Mouse (Mus musculus) liver, adult 2 months (tissue): Measurements from ENCODE around the gene Sart3. TPM values are rescaled to one million over a fixed set of nuclear protein-coding genes. Genes with fewer than 3 reads are reported as not detected.
A peak's percentile ranks its signal among the peaks of the same experiment; 100 is the strongest.

Experiments
- DNase-seq: peaks from one replicate; pipeline ENCODE4 v3.0.0-alpha.2; 2011; ENCODE audit warnings: low read depth, low spot score; ENCODE audit errors: extremely low read depth
- H3K27ac ChIP-seq: fragments of 200-500 bp; replicated peaks from 2 replicates; pipeline ENCODE4 v1.5.1; 2012; ENCODE audit warnings: low read depth, mild to moderate bottlenecking, control low read depth, inconsistent platforms, low read length; ENCODE audit not compliant: insufficient read depth
- H3K27me3 ChIP-seq: fragments of 200-500 bp; 2 replicates; pipeline ENCODE4 v1.6.1; 2012; ENCODE audit warnings: mild to moderate bottlenecking, moderate library complexity, low read length, inconsistent platforms; ENCODE audit not compliant: control insufficient read depth, insufficient read depth
- H3K36me3 ChIP-seq: fragments of 200-500 bp; 2 replicates; pipeline ENCODE4 v1.6.1; 2012; ENCODE audit warnings: low read length, inconsistent platforms; ENCODE audit not compliant: control insufficient read depth, insufficient read depth
- H3K4me1 ChIP-seq: fragments of 200-500 bp; 2 replicates; pipeline ENCODE4 v1.6.1; 2011; ENCODE audit warnings: low read length; ENCODE audit not compliant: control insufficient read depth, insufficient read depth
- H3K4me3 ChIP-seq: fragments of 200-500 bp; 2 replicates; pipeline ENCODE4 v1.5.1; 2011; ENCODE audit warnings: low read depth, mild to moderate bottlenecking, control low read depth, low read length, moderate library complexity; ENCODE audit not compliant: insufficient read depth
- H3K79me2 ChIP-seq: fragments of 200-500 bp; 2 replicates; pipeline ENCODE4 v1.6.1; 2012; ENCODE audit warnings: inconsistent platforms, mild to moderate bottlenecking, low read length, moderate library complexity; ENCODE audit not compliant: control insufficient read depth, insufficient read depth
- H3K9ac ChIP-seq: fragments of 200-500 bp; 2 replicates; pipeline ENCODE4 v1.6.1; 2012; ENCODE audit warnings: low read depth, mild to moderate bottlenecking, control low read depth, inconsistent platforms, low read length
- CTCF ChIP-seq: fragments of 200-500 bp; IDR thresholded peaks from 2 replicates; pipeline ENCODE4 v1.5.1; 2011; ENCODE audit warnings: low read depth, low read length, control low read depth
- POLR2A ChIP-seq: fragments of 200-500 bp; IDR thresholded peaks from 2 replicates; pipeline ENCODE4 v1.6.1; 2011; ENCODE audit warnings: low read length, control low read depth; ENCODE audit not compliant: insufficient read depth; ENCODE audit errors: extremely low read depth
- WGBS: fragments of 180-500 bp; shearing (Covaris S2); methylation state at CpG from one replicate; pipeline ENCODE4 v1.1.7; 2018; 5-methylcytosine and 5-hydroxymethylcytosine counted together
- polyA plus RNA-seq: library from polyadenylated mRNA; depleted of rRNA; stranded (reverse); fragments of >200 nt; gene quantifications from 2 replicates; pipeline ENCODE4 v1.2.3, GENCODE M21; 2012
- total RNA-seq: library from RNA; depleted of rRNA; stranded (reverse); fragments of >200 nt; gene quantifications from 2 replicates; pipeline ENCODE4 v1.2.3, GENCODE M21; 2014

Gene Sart3
- total and polyA plus RNA-seq, 2 experiments = 6.0 to 9.0 TPM

GRCm38 (mm10) chr5:113775585-113775984 is 3.3 kb upstream of the Sart3 start:
- peaks cover 7% of the 10 kb centered on the region for H3K79me2 ChIP-seq
- no peak overlapping the region for H3K27ac ChIP-seq
- 94% methylated on average over 10 of the region's 10 CpGs for WGBS
- H3K27me3 ChIP-seq = no peaks in the 10 kb centered on the region
- H3K9ac ChIP-seq = no peak overlapping the region
- no peak overlapping the region for H3K4me3 ChIP-seq
- H3K36me3 ChIP-seq = peaks cover 17% of the 10 kb centered on the region; the same call in 1 of the 2 replicates
- H3K4me1 ChIP-seq = no peaks in the 10 kb centered on the region
- no peak for DNase-seq
- no peak for TF ChIP-seq CTCF
- no peak for TF ChIP-seq POLR2A

GRCm38 (mm10) chr5:113773664-113774063 is 1.4 kb upstream of the Sart3 start:
- DNase-seq = peak; percentile 62
- Histone ChIP-seq H3K79me2 (peaks cover 22% of the 10 kb centered on the region), H3K4me1 (no peaks in the 10 kb centered on the region), H3K4me3 (peak overlapping the region; percentile 92), H3K36me3 (peaks cover 17% of the 10 kb centered on the region; the same call in 1 of the 2 replicates), H3K27me3 (no peaks in the 10 kb centered on the region), H3K9ac (no peak overlapping the region), H3K27ac (no peak overlapping the region; the same call in 1 of the 2 replicates)
- 0% methylated on average over 7 of the region's 7 CpGs for WGBS
- TF ChIP-seq CTCF = peak; percentile 97
- no peak for TF ChIP-seq POLR2A

GRCm38 (mm10) chr5:113772905-113773519 is 702 bp upstream of the Sart3 start:
- TF ChIP-seq CTCF (no peak), POLR2A (no peak)
- Histone ChIP-seq H3K27me3 (no peaks in the 10 kb centered on the region), H3K79me2 (peaks cover 26% of the 10 kb centered on the region), H3K27ac (peak overlapping the region; percentile 19; the same call in 1 of the 2 replicates), H3K4me3 (peak overlapping the region; percentile 92), H3K4me1 (no peaks in the 10 kb centered on the region), H3K36me3 (peaks cover 17% of the 10 kb centered on the region; the same call in 1 of the 2 replicates), H3K9ac (peak overlapping the region; percentile 88)
- peak; percentile 29 for DNase-seq
- 0% methylated on average over 28 of the region's 38 CpGs for WGBS

- Histone ChIP-seq H3K4me1 (no peaks in the 10 kb centered on the region), H3K79me2 (peaks cover 33% of the 10 kb centered on the region), H3K27ac (peak overlapping the region; percentile 92), H3K36me3 (peaks cover 15% of the 10 kb centered on the region; the same call in 1 of the 2 replicates), H3K4me3 (peak overlapping the region; percentile 97), H3K9ac (peak overlapping the region; percentile 79), H3K27me3 (no peaks in the 10 kb centered on the region)
- no peak for TF ChIP-seq CTCF
- 0 out of 2 replicates have a peak, but pooled peaks have one; percentile 37 for TF ChIP-seq POLR2A
- peak; percentile 85 for DNase-seq
- under 1% methylated on average over 97 of the region's 97 CpGs for WGBS
Measured at GRCm38 (mm10) chr5:113771213-113772162, 822 bp downstream of the Sart3 start.

- Histone ChIP-seq H3K27ac (no peak overlapping the region), H3K4me1 (no peaks in the 10 kb centered on the region), H3K9ac (no peak overlapping the region), H3K4me3 (no peak overlapping the region), H3K36me3 (no peaks in the 10 kb centered on the region), H3K27me3 (no peaks in the 10 kb centered on the region), H3K79me2 (peaks cover 41% of the 10 kb centered on the region)
- DNase-seq = no peak
- TF ChIP-seq CTCF (no peak), POLR2A (no peak)
- WGBS = 93% methylated on average over 8 of the region's 8 CpGs
Measured at GRCm38 (mm10) chr5:113768806-113769205, 3.5 kb downstream of the Sart3 start.
